Mouse (Mus musculus) liver, embryonic 14.5 days (tissue): Measurements from ENCODE around the gene Spata31d1a.

Experiments
- CTCF ChIP-seq: IDR thresholded peaks from 2 replicates; pipeline ENCODE4 v1.5.1; 2016; ENCODE audit warnings: antibody characterized with exemption, low read depth, control low read depth
- EP300 ChIP-seq: IDR thresholded peaks from 2 replicates; pipeline ENCODE4 v1.6.1; 2016; ENCODE audit warnings: antibody characterized with exemption, low read depth

DNA sequence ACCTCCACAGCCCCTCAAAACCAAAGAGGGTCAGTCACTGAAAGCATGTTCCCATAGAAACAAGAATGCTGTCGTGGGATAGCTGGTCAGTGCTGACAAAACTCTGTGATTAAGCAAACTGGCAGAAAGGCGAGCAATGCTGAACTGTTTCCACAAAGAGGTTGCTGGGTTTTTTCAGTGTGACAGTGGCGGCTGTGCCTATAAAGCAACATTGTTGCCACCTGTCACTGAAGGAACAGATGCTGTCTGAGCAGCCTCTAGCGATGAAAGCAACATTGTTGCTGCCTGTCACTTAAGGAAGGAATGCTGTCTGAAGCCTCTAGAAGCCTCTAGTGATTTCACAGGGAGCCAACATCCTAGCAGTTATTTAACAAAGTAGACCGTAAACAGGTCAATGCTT is 57.5 kb downstream of the Spata31d1a start:
- TF ChIP-seq CTCF: no peak
- TF ChIP-seq EP300: no peak
